Mouse (Mus musculus): ENCODE data around the gene Ddx49. TPM values are rescaled to one million over a fixed set of nuclear protein-coding genes. Genes with fewer than 3 reads are reported as not detected.

Gene Ddx49
- polyA plus RNA-seq, 1 experiment from 2014 or later, result 41.9 TPM

GRCm38 (mm10) chr8:70281001-70281400, 21.3 kb downstream of the Ddx49 start:
- Histone ChIP-seq H3K9me3 (no peaks in the 10 kb centered on the region), H3K9ac (no peak overlapping the region), H3K4me2 (no peak overlapping the region), H3K27me3 (no peaks in the 10 kb centered on the region), H3K36me3 (peaks cover 13% of the 10 kb centered on the region), H3K27ac (replicated peaks) (peak overlapping the region; percentile 24), H3K4me3 (no peak overlapping the region), H3K4me1 (replicated peaks) (peaks cover 27% of the 10 kb centered on the region)
- 46% methylated on average over 3 of the region's 3 CpGs for WGBS
- no peak for ATAC-seq (ENCODE audit: low read depth)

- Histone ChIP-seq H3K9ac (0 out of 2 replicates have a peak overlapping the region, but pooled peaks have one; percentile 17), H3K9me3 (no peaks in the 10 kb centered on the region), H3K27me3 (no peaks in the 10 kb centered on the region), H3K4me1 (replicated peaks) (peaks cover 19% of the 10 kb centered on the region), H3K27ac (replicated peaks) (no peak overlapping the region), H3K4me3 (no peak overlapping the region), H3K4me2 (no peak overlapping the region), H3K36me3 (no peaks in the 10 kb centered on the region)
- WGBS, result 69% methylated on average over 8 of the region's 8 CpGs
- ATAC-seq (ENCODE audit: low read depth), result no peak
These were observed 23.0 kb downstream of the Ddx49 start for GRCm38 (mm10) chr8:70279266-70279665.

- no peak overlapping the region for H3K27ac ChIP-seq (replicated peaks)
- H3K9me3 ChIP-seq, result no peaks in the 10 kb centered on the region
- no peak overlapping the region for H3K4me2 ChIP-seq
- H3K4me3 ChIP-seq, result no peak overlapping the region
- 0 out of 2 replicates have a peak overlapping the region, but pooled peaks have one; percentile 12 for H3K9ac ChIP-seq
- no peak for ATAC-seq (ENCODE audit: low read depth)
- H3K36me3 ChIP-seq, result no peaks in the 10 kb centered on the region
- peaks cover 11% of the 10 kb centered on the region; the same call in 1 of the 2 replicates for H3K4me1 ChIP-seq (replicated peaks)
- H3K27me3 ChIP-seq, result no peaks in the 10 kb centered on the region
- WGBS, result 55% methylated on average over 15 of the region's 15 CpGs
These were observed 24.1 kb downstream of the Ddx49 start for GRCm38 (mm10) chr8:70278175-70278574.

- 0 out of 2 replicates have a peak, but pooled peaks cover 4% of the 10 kb centered on the region for H3K4me1 ChIP-seq (replicated peaks)
- H3K4me2 ChIP-seq, result no peak overlapping the region
- ATAC-seq (ENCODE audit: low read depth), result no peak
- H3K36me3 ChIP-seq, result no peaks in the 10 kb centered on the region
- H3K9ac ChIP-seq, result no peak overlapping the region
- no peak overlapping the region for H3K4me3 ChIP-seq
- H3K27me3 ChIP-seq, result no peaks in the 10 kb centered on the region
- H3K9me3 ChIP-seq, result no peaks in the 10 kb centered on the region
- no peak overlapping the region for H3K27ac ChIP-seq (replicated peaks)
- 90% methylated on average over 3 of the region's 3 CpGs for WGBS
These were observed 25.8 kb downstream of the Ddx49 start for GRCm38 (mm10) chr8:70276476-70276875.

GRCm38 (mm10) chr8:70274350-70274749, 27.9 kb downstream of the Ddx49 start:
- ATAC-seq (ENCODE audit: low read depth), result no peak
- Histone ChIP-seq H3K27me3 (no peaks in the 10 kb centered on the region), H3K4me3 (no peak overlapping the region)

GRCm38 (mm10) chr8:70272949-70273348, 29.3 kb downstream of the Ddx49 start:
- 62% methylated on average over 3 of the region's 3 CpGs for WGBS
- no peak overlapping the region for H3K9ac ChIP-seq
- H3K9me3 ChIP-seq, result no peaks in the 10 kb centered on the region
- H3K27me3 ChIP-seq, result no peaks in the 10 kb centered on the region
- no peak overlapping the region for H3K27ac ChIP-seq (replicated peaks)
- ATAC-seq (ENCODE audit: low read depth), result 0 out of 2 replicates have a peak, but pooled peaks have one; percentile 32
- H3K4me3 ChIP-seq, result no peak overlapping the region
- no peaks in the 10 kb centered on the region; the same call in 1 of the 2 replicates for H3K36me3 ChIP-seq
- H3K4me1 ChIP-seq (replicated peaks), result 0 out of 2 replicates have a peak, but pooled peaks cover under 1% of the 10 kb centered on the region
- no peak overlapping the region for H3K4me2 ChIP-seq

More at GRCm38 (mm10) chr8:70274350-70274749, 27.9 kb downstream of the Ddx49 start:
- Histone ChIP-seq H3K27ac (replicated peaks) (no peak overlapping the region), H3K36me3 (no peaks in the 10 kb centered on the region), H3K4me1 (replicated peaks) (0 out of 2 replicates have a peak, but pooled peaks cover 4% of the 10 kb centered on the region), H3K9me3 (no peaks in the 10 kb centered on the region), H3K4me2 (no peak overlapping the region), H3K9ac (no peak overlapping the region)

GRCm38 (mm10) chr8:70268799-70269565, 33.3 kb downstream of the Ddx49 start:
- Histone ChIP-seq H3K27me3 (no peaks in the 10 kb centered on the region), H3K4me3 (no peak overlapping the region), H3K36me3 (peaks cover 28% of the 10 kb centered on the region), H3K9ac (no peak overlapping the region), H3K4me2 (no peak overlapping the region), H3K9me3 (no peaks in the 10 kb centered on the region), H3K27ac (replicated peaks) (0 out of 2 replicates have a peak overlapping the region, but pooled peaks have one; percentile 28), H3K4me1 (replicated peaks) (no peaks in the 10 kb centered on the region)
- 60% methylated on average over 11 of the region's 11 CpGs for WGBS
- no peak for ATAC-seq (ENCODE audit: low read depth)

- ATAC-seq (ENCODE audit: low read depth), result no peak
- Histone ChIP-seq H3K9ac (no peak overlapping the region), H3K27ac (replicated peaks) (0 out of 2 replicates have a peak overlapping the region, but pooled peaks have one; percentile 28), H3K4me3 (no peak overlapping the region), H3K27me3 (no peaks in the 10 kb centered on the region), H3K4me1 (replicated peaks) (no peaks in the 10 kb centered on the region), H3K9me3 (no peaks in the 10 kb centered on the region), H3K4me2 (no peak overlapping the region), H3K36me3 (peaks cover 34% of the 10 kb centered on the region)
- 44% methylated on average over 5 of the region's 5 CpGs for WGBS
These were observed 34.0 kb downstream of the Ddx49 start for GRCm38 (mm10) chr8:70268311-70268710.

- H3K27ac ChIP-seq (replicated peaks), result no peak overlapping the region
- no peak overlapping the region for H3K4me2 ChIP-seq
- no peak overlapping the region for H3K4me3 ChIP-seq
- no peak for ATAC-seq (ENCODE audit: low read depth)
- no peaks in the 10 kb centered on the region for H3K4me1 ChIP-seq (replicated peaks)
- H3K27me3 ChIP-seq, result no peaks in the 10 kb centered on the region
- 84% methylated on average over 3 of the region's 3 CpGs for WGBS
- peaks cover 41% of the 10 kb centered on the region for H3K36me3 ChIP-seq
- no peaks in the 10 kb centered on the region for H3K9me3 ChIP-seq
- H3K9ac ChIP-seq, result no peak overlapping the region
These were observed 34.6 kb downstream of the Ddx49 start for GRCm38 (mm10) chr8:70267674-70268073.

- ATAC-seq (ENCODE audit: low read depth), result no peak
- Histone ChIP-seq H3K4me2 (no peak overlapping the region), H3K4me3 (no peak overlapping the region), H3K27ac (replicated peaks) (no peak overlapping the region), H3K9me3 (no peaks in the 10 kb centered on the region), H3K27me3 (no peaks in the 10 kb centered on the region), H3K36me3 (peaks cover 100% of the 10 kb centered on the region), H3K9ac (no peak overlapping the region), H3K4me1 (replicated peaks) (no peaks in the 10 kb centered on the region)
- WGBS, result 90% methylated on average over 2 of the region's 2 CpGs
These were observed 43.2 kb downstream of the Ddx49 start for GRCm38 (mm10) chr8:70259043-70259442.

GRCm38 (mm10) chr8:70258600-70258999, 43.7 kb downstream of the Ddx49 start:
- no peak overlapping the region for H3K9ac ChIP-seq
- no peak overlapping the region for H3K4me3 ChIP-seq
- ATAC-seq (ENCODE audit: low read depth), result no peak
- H3K27me3 ChIP-seq, result no peaks in the 10 kb centered on the region
- no peak overlapping the region for H3K27ac ChIP-seq (replicated peaks)
- H3K36me3 ChIP-seq, result peaks cover 100% of the 10 kb centered on the region
- 95% methylated on average over 5 of the region's 5 CpGs for WGBS
- H3K4me1 ChIP-seq (replicated peaks), result no peaks in the 10 kb centered on the region
- no peaks in the 10 kb centered on the region for H3K9me3 ChIP-seq
- H3K4me2 ChIP-seq, result no peak overlapping the region

- WGBS, result 89% methylated on average over 3 of the region's 3 CpGs
- no peak for ATAC-seq (ENCODE audit: low read depth)
- no peak overlapping the region for H3K4me3 ChIP-seq
These were observed 44.8 kb downstream of the Ddx49 start for GRCm38 (mm10) chr8:70257456-70257855.

More at GRCm38 (mm10) chr8:70257456-70257855, 44.8 kb downstream of the Ddx49 start:
- peaks cover 100% of the 10 kb centered on the region for H3K36me3 ChIP-seq
- no peaks in the 10 kb centered on the region for H3K27me3 ChIP-seq
- no peak overlapping the region for H3K4me2 ChIP-seq
- no peaks in the 10 kb centered on the region for H3K9me3 ChIP-seq
- H3K9ac ChIP-seq, result no peak overlapping the region
- H3K4me1 ChIP-seq (replicated peaks), result no peaks in the 10 kb centered on the region
- H3K27ac ChIP-seq (replicated peaks), result no peak overlapping the region

All from neural tube, embryonic 13.5 days (tissue).